Mouse (Mus musculus): Measurements from ENCODE around the gene Atg4d.

DNA sequence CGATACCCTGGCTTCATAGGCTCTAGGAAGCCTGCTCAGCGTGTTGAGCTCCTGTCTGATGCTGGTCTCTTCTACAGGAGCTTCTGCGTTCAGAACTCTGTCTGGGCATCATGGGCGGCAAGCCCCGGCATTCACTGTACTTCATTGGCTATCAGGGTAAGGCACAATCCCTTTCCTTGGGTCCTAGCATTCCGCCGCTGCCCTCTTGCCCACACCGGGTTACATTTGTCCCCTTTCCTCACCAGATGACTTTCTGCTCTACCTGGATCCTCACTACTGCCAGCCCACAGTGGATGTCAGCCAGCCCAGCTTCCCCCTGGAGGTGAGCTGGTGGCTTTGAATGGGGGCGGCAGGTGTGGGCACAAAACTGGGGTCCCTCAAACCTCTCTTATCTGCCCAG, 7.3 kb downstream of the Atg4d start:
- TF ChIP-seq POLR2A (IDR thresholded peaks at IDR 0.05; ENCODE audit: control insufficient read depth, low read depth, low read length), result no peak
- no peak for TF ChIP-seq CTCF (IDR thresholded peaks at IDR 0.05; ENCODE audit: control insufficient read depth, insufficient read depth, insufficient replicate concordance, low read depth, low read length)
